Mouse (Mus musculus): ENCODE measurements at regions not wholly inside any gene's neighbourhood (a gene's known extent, or its start where the extent isn't known, plus 50 kb on each side); places are given as distances from the start of the nearest gene placed in this dataset.

DNA sequence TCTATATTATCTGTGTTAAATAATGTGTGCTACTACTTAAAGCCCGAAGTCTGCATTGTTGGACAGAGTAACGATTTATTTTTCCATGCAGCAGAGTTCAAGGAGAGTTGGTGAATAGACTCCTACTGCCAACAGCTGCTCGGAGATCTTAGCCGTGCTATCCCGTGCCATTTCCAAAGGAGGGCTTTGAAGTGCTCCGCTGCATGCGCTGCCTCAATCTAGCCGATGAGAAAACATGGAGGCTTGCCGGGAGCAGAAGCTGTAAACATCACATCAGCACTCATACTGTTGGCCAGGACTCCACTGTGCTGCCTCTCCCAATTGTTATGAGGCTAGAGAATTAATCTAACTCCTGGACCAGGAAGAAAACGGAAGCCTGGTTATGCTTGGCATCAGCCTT is 174.1 kb upstream of the Hnrnpa3 start:
- no peak for DNase-seq (ENCODE audit: low read depth, low spot score)

DNA sequence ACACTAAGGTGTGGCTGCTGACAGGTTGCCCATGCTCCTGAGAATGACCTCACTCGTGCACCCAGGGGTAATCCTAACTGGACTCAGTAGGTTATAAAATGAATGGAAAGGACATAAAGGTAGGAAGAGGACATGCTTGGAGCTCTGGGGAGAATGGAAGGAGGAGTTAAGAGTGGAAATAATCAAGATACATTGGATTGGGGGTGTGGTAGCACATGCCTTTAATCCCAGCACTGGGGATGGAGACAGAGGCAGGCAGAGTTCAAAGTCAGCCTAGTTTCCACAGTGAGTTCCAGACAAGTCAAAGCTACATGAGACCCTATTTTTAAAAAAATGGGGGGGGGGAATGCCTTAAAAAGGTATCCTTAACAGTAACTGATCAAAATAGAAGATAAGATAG is 167.9 kb upstream of the Hnrnpa3 start:
- no peak for DNase-seq (ENCODE audit: low read depth, low spot score)

DNA sequence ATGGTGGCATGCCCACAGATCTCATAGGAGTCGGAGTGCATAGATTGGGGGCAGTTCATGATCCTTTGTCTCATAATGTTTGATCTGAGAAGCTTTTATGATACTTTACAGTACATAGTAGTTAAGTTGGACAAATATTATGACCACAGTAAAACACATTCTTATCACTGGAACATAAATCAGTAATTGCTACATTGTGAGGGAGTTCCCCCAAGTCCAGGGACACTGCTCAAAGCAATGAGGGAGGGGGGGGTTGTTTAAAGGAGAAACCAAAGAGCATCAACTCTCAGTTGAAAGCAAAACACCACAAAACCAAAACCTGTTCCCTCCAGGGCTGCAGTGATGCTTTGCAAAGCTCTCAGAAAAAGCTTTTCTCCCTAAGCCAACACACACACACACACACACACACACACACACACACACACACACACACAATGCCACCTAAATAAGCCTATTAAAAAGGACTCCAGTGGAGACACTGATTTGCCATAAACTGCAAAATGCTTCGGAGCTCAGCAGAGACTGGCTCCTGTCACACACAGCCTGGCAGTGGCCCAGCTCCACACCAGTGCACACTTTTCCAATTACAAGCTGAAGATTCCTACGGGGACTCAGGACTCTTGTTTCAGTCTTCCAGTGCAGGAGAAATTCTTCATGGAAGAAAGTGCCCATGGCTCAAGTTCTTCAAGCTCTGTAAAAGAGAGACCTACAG is 167.1 kb upstream of the Hnrnpa3 start:
- DNase-seq (ENCODE audit: low read depth, low spot score) = peak; percentile 80

DNA sequence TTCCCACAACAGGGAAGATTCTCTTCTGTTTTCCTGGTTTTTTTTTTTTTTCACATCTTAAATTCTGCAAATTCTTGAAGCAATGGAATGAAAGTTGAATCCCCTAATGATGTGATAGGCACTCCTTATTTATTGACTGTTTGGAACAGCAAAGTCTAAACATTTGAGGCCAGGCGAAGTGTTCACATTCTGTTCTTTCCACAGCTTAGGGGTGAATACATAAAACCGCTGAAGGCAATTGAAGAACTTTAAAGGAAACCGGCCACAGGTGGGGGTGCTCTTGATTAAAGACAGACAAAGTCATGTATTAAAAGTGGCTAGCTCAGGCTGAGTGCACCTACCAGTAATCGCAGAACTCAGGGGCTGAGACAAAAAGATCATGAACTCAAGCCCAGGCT is 166.6 kb upstream of the Hnrnpa3 start:
- peak; percentile 65 for DNase-seq (ENCODE audit: low read depth, low spot score)

DNA sequence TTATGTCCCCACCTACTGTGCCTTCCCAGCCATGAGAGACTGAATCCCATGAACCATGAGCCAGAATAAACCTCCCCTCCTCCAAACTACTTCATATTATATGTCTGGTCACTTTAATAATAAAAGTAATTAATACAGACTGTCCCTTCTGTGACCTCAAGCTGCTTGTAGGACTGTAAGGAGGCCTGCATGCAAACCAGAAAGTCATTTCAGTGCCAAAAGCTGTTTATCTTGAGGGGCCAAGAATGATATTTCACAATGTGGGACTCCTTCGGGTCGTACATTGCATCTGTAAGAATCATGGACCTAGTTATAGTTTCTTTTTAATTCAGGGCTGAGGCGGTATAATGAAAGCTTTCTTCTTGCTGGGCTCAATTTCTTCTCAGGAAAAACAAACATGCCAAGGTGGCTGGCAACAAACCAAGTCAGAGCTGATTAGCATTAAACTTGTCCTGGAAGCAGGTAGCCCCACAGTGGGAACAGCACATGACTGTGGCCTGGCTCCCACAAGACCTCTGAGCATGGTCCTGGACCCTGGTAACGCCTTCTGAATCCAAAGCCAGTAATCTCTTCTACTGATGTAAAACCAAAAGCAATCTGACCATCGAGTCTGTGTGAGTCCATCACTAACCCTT is 162.3 kb upstream of the Hnrnpa3 start:
- no peak for DNase-seq (ENCODE audit: low read depth, low spot score)

DNA sequence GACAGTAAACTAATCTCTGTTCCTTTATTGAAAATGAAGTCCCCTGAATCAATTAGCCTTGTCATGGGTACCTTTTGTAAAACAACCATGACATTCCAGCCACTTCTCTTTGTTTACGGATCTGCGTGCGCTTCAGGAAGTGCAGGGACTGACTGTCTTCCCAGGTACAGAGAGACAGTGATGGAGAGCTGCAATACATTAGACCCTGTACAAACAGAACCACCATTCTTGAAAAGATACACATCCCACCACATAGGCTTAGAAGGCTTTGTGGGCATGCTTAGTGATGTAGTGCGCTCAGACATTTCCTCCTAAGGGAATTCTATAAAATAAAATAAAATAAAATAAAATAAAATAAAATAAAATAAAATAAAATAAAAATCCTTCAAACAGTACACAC is 148.8 kb upstream of the Hnrnpa3 start:
- DNase-seq (ENCODE audit: low read depth, low spot score) = no peak

DNA sequence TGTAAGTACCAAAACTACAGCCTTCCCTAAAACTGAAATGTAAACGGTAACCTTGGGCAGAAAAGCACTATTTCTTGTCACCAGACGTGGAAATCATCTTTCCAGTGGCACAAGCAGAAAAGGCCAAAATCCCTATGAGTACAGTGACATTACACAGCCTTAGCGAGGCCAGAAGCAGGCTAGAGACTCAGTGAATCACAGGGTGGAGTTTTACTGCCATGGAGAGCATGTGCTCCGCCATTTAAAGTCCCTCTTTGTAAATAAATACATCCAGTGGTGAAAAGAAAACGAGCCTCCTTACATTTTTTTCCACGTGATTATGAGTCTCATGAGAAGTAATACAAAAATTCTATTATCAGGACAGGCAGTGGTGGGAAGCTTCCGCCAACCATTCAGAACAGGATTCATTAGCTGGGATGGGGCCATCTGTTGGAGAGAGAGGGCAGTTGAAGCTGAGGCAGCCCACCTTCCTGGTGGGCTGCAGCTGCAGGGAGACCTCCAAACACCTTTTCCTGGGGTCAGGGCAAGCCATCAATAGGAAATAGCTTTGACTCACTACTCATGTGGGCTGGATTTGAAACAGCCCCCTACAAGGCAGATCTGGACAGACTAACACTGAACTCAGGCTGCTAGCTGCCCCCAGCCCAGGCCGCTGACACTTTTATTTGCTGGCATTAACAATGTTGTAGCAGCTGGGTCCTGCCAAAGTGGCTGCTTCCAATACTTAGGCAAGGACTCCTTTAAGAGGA is 146.5 kb upstream of the Hnrnpa3 start:
- peak; percentile 82 for DNase-seq (ENCODE audit: low read depth, low spot score)

DNA sequence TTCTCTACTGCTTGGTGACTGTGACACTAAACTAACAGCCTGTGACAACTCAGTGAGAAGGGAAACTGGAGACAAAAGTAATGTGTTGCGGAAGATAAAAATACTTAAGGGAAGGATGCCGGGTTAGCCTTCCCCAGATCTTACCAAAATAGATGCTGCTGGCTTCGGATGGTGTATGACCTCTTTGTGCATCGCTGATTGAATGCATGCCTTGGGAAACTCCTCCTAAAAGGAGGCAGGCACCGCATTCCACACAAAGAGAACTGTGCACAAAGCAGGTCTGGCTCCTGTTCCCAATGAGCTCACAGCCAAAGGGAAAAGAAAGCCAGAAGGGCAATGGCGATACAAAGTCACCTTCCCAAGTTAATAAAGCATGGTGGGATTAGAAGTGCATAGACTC is 144.9 kb upstream of the Hnrnpa3 start:
- no peak for DNase-seq (ENCODE audit: low read depth, low spot score)

DNA sequence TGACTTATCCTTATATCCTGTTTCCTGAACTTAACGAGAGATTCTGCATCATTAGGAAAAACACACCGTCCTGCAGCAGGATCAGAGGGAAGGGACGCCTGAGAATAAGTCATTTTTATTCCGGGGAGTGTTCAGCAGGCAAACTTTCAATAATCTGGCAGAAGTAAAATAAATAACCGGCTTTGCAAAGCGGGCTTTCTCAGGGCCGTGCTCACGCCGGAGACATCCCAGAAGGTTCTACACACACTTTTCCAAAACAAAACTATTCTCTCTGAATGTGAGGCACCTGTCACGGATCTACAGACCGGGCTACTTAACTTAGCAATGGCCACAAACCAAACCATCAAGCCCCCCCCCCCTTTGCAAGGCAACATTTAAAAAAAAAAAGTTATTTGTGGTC is 142.8 kb upstream of the Hnrnpa3 start:
- DNase-seq (ENCODE audit: low read depth, low spot score) = no peak

DNA sequence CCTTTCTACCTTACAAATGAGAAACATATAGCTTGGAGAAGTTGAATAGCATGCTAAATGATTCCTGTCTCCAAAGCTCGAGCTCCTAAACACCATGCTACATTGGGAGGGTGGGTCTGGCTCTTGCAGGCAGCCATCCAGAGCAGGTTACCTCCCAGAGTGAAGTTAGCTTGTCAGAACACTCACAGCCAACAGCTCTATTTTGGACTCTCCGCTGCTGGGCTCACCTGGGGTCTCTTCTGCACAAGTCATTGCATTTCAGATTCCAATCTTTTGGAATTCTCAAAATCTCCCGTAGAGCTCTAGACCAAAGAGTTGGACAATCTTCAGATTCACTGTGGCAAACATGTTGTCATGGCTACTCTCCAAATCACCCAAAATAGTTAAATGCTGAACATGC is 142.0 kb upstream of the Hnrnpa3 start:
- DNase-seq (ENCODE audit: low read depth, low spot score) = no peak

DNA sequence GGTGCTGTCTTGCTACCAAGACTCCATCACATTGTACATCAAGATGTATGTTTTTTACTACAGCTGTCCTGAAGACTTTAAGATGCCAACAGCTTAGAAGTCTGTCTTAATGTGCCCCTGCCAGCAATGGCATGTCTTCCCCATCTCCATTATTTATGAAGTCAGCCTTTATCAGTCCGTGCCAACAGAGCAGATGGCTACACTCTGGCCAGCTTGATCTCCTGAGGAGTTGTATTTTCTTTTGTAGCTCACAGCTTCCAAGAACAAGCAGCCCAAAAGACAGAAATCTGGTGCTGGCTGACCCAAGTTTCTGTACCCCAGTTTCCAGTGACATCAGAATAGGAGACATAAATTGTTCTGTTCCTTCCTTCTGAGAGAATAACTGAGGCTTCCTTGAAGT is 140.5 kb upstream of the Hnrnpa3 start:
- no peak for DNase-seq (ENCODE audit: low read depth, low spot score)

DNA sequence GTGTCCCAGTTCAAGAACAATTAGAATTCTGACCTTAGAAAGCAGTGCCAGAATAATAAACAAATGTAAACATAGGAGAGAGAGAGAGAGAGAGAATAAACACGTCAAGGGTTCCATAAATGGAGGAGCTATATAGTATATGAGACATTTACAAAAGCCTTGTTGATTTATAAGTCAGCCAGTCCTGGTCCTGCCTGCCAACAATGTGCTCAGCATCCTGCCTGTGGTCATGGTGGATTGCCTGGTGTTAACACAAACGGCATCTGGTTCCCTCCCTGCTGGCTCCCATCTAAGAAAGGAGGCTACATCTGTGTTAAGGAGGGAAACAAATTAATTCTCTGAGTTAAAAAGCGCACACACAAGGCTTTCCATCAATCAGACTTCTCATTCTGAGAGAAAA is 133.5 kb upstream of the Hnrnpa3 start:
- no peak for DNase-seq (ENCODE audit: low read depth, low spot score)

DNA sequence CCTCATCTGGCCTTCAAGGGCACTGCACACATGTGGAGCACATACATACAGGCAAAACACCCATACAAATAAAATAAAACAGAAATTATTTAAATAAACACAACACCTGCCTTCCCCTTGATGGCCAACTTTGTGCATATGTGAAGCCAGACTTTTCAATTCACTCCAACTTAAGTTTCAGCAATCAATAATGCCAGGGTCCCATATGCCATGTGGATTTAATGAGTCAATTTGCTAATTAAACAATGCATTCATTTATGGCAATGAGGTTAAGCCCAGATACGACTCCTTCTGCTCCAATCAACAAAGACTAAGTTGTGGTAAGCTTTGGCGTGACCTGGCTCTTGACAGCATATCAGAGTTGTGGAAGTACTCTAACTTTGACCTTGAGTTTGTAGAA is 130.4 kb upstream of the Hnrnpa3 start:
- DNase-seq (ENCODE audit: low read depth, low spot score) = no peak

DNA sequence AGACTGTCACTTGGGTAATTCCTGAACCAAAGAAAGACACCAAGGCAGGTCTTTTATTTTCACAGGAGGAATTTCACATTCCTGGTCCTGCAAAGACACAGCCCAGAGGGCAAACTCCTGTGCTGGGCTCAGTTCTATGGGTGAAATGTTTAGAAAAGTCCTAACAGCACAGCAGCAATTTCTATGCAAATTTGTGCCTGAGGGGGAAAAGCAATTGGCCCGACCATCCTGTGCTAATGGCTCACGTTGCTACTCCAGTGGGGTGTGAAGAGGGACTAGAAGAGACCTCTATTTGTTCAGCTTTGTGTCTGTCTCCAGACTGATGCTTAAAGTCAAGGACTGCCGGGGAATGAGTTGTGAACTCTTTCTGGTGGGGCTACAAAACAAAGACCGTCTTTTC is 120.9 kb upstream of the Hnrnpa3 start:
- DNase-seq (ENCODE audit: low read depth, low spot score) = no peak

DNA sequence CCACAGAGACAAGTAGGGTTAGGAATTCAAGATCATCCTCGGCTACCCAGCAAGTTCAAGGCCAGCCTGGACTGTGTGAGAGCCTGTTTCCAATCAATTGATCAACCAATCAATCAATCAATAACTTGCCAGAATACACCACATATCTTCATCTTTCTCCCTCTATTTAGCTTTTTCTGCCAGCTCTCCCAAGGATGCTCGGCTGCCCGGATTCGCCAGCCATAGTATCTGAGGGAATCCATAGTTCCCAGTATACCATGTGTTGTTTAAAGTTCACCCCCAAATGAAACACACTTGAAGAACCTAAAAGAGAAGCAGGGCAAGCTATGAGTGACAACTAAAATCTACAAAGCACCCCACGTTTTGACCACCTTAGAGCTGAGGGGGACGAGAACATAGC is 119.3 kb upstream of the Hnrnpa3 start:
- no peak for DNase-seq (ENCODE audit: low read depth, low spot score)

DNA sequence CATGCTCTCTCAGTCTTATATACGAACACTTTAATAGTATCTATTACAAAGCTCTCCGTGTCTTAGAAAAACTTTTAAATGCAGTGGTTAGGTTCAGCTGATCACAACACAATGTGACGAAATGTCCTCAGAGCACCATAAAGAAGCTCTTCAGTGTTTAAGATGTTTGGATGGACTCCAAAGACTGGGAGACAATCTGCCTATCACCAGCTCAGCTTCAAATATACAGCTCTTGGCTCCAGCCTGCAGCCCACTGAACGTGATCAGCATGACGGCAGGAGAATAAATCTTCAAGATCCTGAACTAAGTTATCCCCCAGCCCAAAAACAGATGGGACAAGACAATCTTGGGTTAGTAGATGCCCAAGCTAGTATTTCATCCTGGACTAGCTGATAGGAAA is 116.7 kb upstream of the Hnrnpa3 start:
- no peak for DNase-seq (ENCODE audit: low read depth, low spot score)

DNA sequence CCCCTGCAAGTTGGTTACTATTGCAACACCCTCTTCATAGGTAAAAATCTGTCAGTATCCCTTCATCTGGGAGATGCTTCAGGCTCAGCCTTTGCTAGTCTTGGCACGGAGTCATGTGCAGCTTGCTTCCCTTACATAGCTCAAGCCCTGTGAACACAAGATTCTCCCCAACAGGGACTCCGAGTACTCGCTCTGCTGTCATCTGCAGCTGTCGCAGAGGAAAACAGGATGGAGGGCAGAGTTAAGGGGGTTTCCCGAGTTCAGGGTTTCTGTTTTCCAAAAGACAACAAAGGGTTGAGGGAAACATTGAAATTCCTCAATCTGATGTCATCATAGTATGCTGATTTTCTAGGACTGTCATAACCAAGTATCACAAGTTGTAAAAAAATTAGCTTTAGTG is 116.3 kb upstream of the Hnrnpa3 start:
- no peak for DNase-seq (ENCODE audit: low read depth, low spot score)

DNA sequence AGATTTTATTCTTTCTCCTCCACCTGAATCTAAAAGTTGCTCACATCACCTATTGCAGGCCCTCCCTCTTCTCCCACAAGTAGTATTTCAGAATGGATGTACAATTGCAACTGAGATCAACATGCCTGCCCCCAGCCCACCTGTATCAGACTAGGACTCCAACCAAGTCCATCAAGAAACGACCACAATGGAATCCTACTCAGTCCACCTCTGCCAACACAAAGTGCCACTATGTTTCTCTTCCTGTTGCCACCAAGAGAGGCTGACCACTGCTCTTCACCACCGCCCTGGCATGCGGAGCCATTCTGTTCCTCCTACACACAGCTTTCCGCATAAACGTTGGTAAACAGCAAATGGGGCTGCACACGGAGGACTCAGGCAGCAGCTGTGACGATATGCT is 113.1 kb upstream of the Hnrnpa3 start:
- no peak for DNase-seq (ENCODE audit: low read depth, low spot score)

DNA sequence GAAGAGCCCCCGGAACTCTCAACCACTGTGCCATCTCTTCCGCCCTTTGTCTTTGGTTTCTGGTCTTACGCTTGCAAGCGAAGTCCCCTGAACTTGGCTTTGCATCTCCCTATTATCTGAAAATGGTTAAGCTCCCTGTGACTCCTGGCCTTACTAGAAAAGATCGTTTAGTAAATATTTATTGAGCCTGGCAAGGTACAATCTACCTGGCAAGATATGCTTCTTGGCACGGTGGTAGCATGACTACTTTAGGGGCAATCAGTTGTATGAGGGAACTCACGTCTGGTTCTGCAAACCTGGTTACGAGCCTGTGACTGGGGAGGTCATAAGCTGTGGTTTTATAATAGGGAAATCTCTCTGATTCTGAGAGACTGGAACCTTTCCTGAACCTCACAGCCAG is 103.4 kb upstream of the Hnrnpa3 start:
- no peak for DNase-seq (ENCODE audit: low read depth, low spot score)

DNA sequence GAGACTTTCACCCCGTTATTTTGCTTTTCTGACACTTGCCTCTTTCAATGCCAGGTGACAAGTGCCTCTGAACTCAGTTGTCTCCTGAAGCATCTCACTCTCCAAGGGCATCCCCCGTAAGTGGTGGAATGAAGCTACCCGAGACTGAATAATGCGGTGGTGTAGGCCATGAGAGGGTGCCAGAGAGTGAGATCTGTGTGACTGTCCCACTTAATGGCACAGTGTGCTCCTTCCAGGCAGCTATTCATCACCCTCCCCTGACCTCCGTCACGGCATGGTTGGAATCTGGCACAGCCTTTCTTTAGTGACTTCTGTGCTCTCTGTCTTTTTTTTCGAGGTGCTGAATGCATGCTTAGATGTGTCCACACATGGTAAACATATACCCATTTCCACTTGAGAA is 102.3 kb upstream of the Hnrnpa3 start:
- DNase-seq (ENCODE audit: low read depth, low spot score) = no peak

DNA sequence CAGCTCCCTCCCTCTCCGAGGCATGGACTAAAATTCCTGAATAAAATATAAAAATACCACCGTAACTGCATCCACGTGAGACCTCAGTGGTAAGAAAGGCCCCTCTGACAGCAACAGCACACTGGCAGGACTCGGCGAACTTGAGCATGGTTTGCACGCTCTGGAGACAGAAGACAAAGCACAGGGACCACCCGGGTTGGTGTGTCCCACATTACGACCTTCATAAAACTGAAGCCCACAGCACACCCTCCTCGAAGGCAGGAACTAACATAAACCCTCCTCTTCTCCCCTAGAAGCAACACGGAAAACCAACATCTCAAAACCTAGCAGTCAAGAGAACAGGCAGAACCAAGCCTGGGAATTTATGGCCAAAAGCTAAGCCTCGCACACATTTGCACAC is 101.7 kb upstream of the Hnrnpa3 start:
- peak; percentile 31 for DNase-seq (ENCODE audit: low read depth, low spot score)

DNA sequence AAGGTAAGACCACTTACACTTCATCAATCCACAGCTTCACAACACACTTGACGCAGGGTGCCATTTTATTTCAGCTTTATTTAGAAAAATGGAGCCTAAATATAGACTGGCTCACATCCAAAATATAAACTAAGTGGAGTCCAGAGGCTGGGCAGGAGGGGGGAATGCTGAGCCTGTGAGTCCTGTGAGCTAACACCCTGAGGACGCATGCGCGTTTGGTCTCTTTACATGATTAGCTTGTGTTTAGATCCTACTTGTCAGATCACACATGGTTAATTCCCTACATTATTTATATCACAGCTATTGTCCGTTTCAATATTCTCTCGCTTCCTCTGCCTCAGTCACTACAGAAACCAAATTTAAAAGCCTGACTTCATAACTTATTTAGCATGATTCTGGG is 99.1 kb upstream of the Hnrnpa3 start:
- no peak for DNase-seq (ENCODE audit: low read depth, low spot score)

DNA sequence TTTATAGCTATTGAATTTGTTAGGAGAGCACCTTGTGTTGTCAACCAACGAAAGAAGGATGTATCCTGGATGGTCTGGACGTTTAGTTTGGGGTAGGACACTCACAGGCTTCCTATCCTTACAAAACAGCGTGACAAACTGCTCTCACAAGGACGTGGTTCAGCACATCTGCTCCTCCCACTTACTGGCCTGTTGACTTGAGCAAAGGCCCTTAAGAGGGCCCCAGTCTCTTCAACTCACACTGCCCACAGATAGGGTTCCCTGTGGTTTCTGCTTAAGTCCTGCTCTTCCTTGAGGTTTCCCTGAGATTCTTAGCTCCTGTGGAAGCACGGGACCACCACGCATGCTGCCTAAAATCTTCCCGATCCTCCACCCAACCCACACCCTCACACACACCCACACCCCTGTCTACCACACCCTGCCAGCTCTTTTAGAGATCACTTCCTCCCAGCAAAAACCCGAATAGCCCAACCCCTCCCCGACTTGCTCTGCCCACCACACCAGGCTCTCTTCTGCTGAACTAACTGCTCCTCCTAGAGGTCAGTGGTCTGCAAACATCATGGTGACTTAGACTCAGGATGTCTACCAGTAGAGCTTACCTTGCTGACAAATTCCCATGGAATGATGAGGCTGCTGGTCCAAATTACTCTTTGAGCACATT is 95.7 kb upstream of the Hnrnpa3 start:
- no peak for DNase-seq (ENCODE audit: low read depth, low spot score)

All from forelimb bud, embryonic 11.5 days (tissue).